ENCODE assay signal across 8 mouse cellular contexts in genomic region chr5:52565813-52566531, GRCm38 (mm10). TPM values are rescaled to one million over a fixed set of nuclear protein-coding genes. Genes with fewer than 3 reads are reported as not detected.
A peak's percentile ranks its signal among the peaks of the same experiment; 100 is the strongest.
DNase-seq lines count a peak whose midpoint lies in the region; ATAC-seq lines count a peak whose summit lies in the region.

TSS of gene Lgi2 (minus strand) at chr5:52566462.

- H3K9ac ChIP-seq in heart, embryonic 16.5 days (ENCODE audit: low read length): peak within 1 kb of the TSS; percentile 73
- H3K9ac ChIP-seq in stomach, embryonic 15.5 days: peak within 1 kb of the TSS; percentile 49

- peak within 1 kb of the TSS; percentile 89 for H3K4me2 ChIP-seq in heart, embryonic 16.5 days (ENCODE audit: low read depth, low read length)
- peak within 1 kb of the TSS; percentile 90 for H3K4me2 ChIP-seq in stomach, embryonic 15.5 days

- peaks cover 11% of the 10 kb centered on the region for H3K27me3 ChIP-seq in heart, embryonic 16.5 days (ENCODE audit: control insufficient read depth, insufficient read depth, low read length)
- H3K27me3 ChIP-seq in stomach, embryonic 15.5 days (replicated peaks): no peaks in the 10 kb centered on the region

- peak; percentile 70 for ATAC-seq in heart, embryonic 16.5 days (replicated peaks; ENCODE audit: extremely low read depth, insufficient read depth, low FRiP score)
- peak; percentile 51; the same call in 1 of the 2 replicates for ATAC-seq in stomach, embryonic 15.5 days (ENCODE audit: insufficient read depth, low FRiP score, low read depth)

- no peak within 1 kb of the TSS for H3K27ac ChIP-seq in heart, embryonic 16.5 days (ENCODE audit: low read length)
- H3K27ac ChIP-seq in stomach, embryonic 15.5 days: peak within 1 kb of the TSS; percentile 50

- peaks cover 9% of the 10 kb centered on the region for H3K9me3 ChIP-seq in heart, embryonic 16.5 days (replicated peaks; ENCODE audit: control insufficient read depth, low read length)
- H3K9me3 ChIP-seq in stomach, embryonic 15.5 days: no peaks in the 10 kb centered on the region

- peak; percentile 23 for DNase-seq in thymus, postnatal 4 days
- no peak for DNase-seq in thymus, postnatal 0 days (ENCODE audit: low spot score)
- DNase-seq in embryo, embryonic 10 days (ENCODE audit: low spot score): peak; percentile 35
- peak in 1 of 2 experiments; percentile 12 for DNase-seq in layer of hippocampus, postnatal 36 days
- peak; percentile 44 for DNase-seq in mesoderm, embryonic 11.5 days (ENCODE audit: low read depth, low spot score)
- no peak for DNase-seq in urinary bladder, postnatal 10 days (ENCODE audit: low spot score)

- WGBS in heart, embryonic 16.5 days: 1% methylated on average over 79 of the region's 83 CpGs
- WGBS in stomach, embryonic 15.5 days: under 1% methylated on average over 72 of the region's 83 CpGs

- peaks cover 10% of the 10 kb centered on the region for H3K4me1 ChIP-seq in heart, embryonic 16.5 days (ENCODE audit: control insufficient read depth, insufficient read depth, low read length)
- H3K4me1 ChIP-seq in stomach, embryonic 15.5 days: 0 out of 2 replicates have a peak, but pooled peaks cover 6% of the 10 kb centered on the region

- no peaks in the 10 kb centered on the region for H3K36me3 ChIP-seq in heart, embryonic 16.5 days (ENCODE audit: control insufficient read depth, insufficient read depth)
- H3K36me3 ChIP-seq in stomach, embryonic 15.5 days: no peaks in the 10 kb centered on the region

- peak within 1 kb of the TSS; percentile 68 for H3K4me3 ChIP-seq in heart, embryonic 16.5 days (ENCODE audit: low read length)
- peak within 1 kb of the TSS; percentile 64 for H3K4me3 ChIP-seq in stomach, embryonic 15.5 days (replicated peaks)

RNA-seq across cellular contexts. Expression of gene Lgi2, which starts in this region (rescaled TPM):
- 2.4 TPM in 2 replicates for polyA plus RNA-seq in thymus, postnatal 0 days (2015; fragmentation: Nextera tagmentation; extraction: Ambion mirVana)
- polyA plus RNA-seq in heart, embryonic 16.5 days (2015; fragmentation: Nextera tagmentation; extraction: Ambion mirVana): 1.5 and 1.7 TPM in 2 replicates
- total RNA-seq in layer of hippocampus, postnatal 36 days (2021): 10 to 100 TPM; 21.5 to 23.4 TPM
- 14.1 and 16.1 TPM in 2 replicates for polyA plus RNA-seq in stomach, embryonic 15.5 days (2015; fragmentation: Nextera tagmentation; extraction: Ambion mirVana)

Comparison
In these comparisons a context has a peak if more than half of its experiments do, and no peak if none do; other contexts are left out.
1. DNase-seq: peak in thymus, postnatal 4 days (single experiment), embryo, embryonic 10 days (single experiment) and mesoderm, embryonic 11.5 days (single experiment); none in thymus, postnatal 0 days (single experiment) and urinary bladder, postnatal 10 days (single experiment).